In genomic region chr3:105489607-105490006, GRCm38 (mm10) we compare ENCODE assay signal across 9 mouse cellular contexts. TPM values are rescaled to one million over a fixed set of nuclear protein-coding genes. Genes with fewer than 3 reads are reported as not detected.
DNase-seq lines count a peak whose midpoint lies in the region; ATAC-seq and TF ChIP-seq lines count a peak whose summit lies in the region.
"Had no signal": no experiment of that assay in that cellular context is flagged by ENCODE, and none has a peak within 500 bp of the region (broad histone marks: within the 10 kb centered on the region; RNA-seq: fewer than 3 reads in every experiment).

No protein-coding gene starts in this region.

- peak; percentile 31 to 43 for DNase-seq in adrenal gland, adult 18-20 months (ENCODE audit: low spot score in 2 of 2)
- peak; percentile 76 to 86 for DNase-seq in layer of hippocampus, adult 2 months (ENCODE audit: low spot score in 2 of 2)

- H3K27me3 ChIP-seq in intestine, embryonic 15.5 days (replicated peaks): 0 out of 2 replicates have a peak, but pooled peaks cover 4% of the 10 kb centered on the region
- H3K27me3 ChIP-seq in intestine, postnatal 0 days (replicated peaks; ENCODE audit: control insufficient read depth, insufficient read depth, low read length): no peaks in the 10 kb centered on the region
- no peaks in the 10 kb centered on the region for H3K27me3 ChIP-seq in forebrain, embryonic 12.5 days
- no peaks in the 10 kb centered on the region for H3K27me3 ChIP-seq in neural tube, embryonic 13.5 days

- H3K36me3 ChIP-seq in intestine, embryonic 15.5 days: no peaks in the 10 kb centered on the region
- H3K36me3 ChIP-seq in intestine, postnatal 0 days (ENCODE audit: control insufficient read depth, insufficient read depth): no peaks in the 10 kb centered on the region
- H3K36me3 ChIP-seq in forebrain, embryonic 12.5 days (replicated peaks): no peaks in the 10 kb centered on the region
- H3K36me3 ChIP-seq in neural tube, embryonic 13.5 days: no peaks in the 10 kb centered on the region
- H3K36me3 ChIP-seq: limb, embryonic 15.5 days had no signal

- no peak overlapping the region for H3K4me2 ChIP-seq in intestine, embryonic 15.5 days (replicated peaks)
- H3K4me2 ChIP-seq in intestine, postnatal 0 days (replicated peaks; ENCODE audit: low read depth): no peak overlapping the region
- H3K4me2 ChIP-seq in forebrain, embryonic 12.5 days: no peak overlapping the region
- no peak overlapping the region for H3K4me2 ChIP-seq in neural tube, embryonic 13.5 days
- H3K4me2 ChIP-seq: limb, embryonic 15.5 days had no signal

- H3K9me3 ChIP-seq in intestine, embryonic 15.5 days: no peaks in the 10 kb centered on the region
- no peaks in the 10 kb centered on the region for H3K9me3 ChIP-seq in intestine, postnatal 0 days (ENCODE audit: control insufficient read depth)
- H3K9me3 ChIP-seq in forebrain, embryonic 12.5 days: no peaks in the 10 kb centered on the region
- H3K9me3 ChIP-seq in neural tube, embryonic 13.5 days: no peaks in the 10 kb centered on the region
- H3K9me3 ChIP-seq: limb, embryonic 15.5 days had no signal

- no peak overlapping the region for H3K27ac ChIP-seq in intestine, embryonic 15.5 days
- no peak overlapping the region for H3K27ac ChIP-seq in intestine, postnatal 0 days (ENCODE audit: low read depth, low read length)
- peak overlapping the region; percentile 25; the same call in 1 of the 2 replicates for H3K27ac ChIP-seq in forebrain, embryonic 12.5 days
- H3K27ac ChIP-seq in layer of hippocampus, adult 2 months: peak overlapping the region; percentile 87
- peak overlapping the region; percentile 71 for H3K27ac ChIP-seq in neural tube, embryonic 13.5 days (replicated peaks)
- H3K27ac ChIP-seq: limb, embryonic 15.5 days had no signal

- WGBS in intestine, embryonic 15.5 days: 18% methylated on average over 4 of the region's 4 CpGs
- 19% methylated on average over 4 of the region's 4 CpGs for WGBS in intestine, postnatal 0 days
- WGBS in forebrain, embryonic 12.5 days: 18% methylated on average over 4 of the region's 4 CpGs
- 15% methylated on average over 4 of the region's 4 CpGs for WGBS in neural tube, embryonic 13.5 days

- no peak for TF ChIP-seq CTCF in intestine, postnatal 0 days (IDR thresholded peaks at IDR 0.05; ENCODE audit: low read depth)
- TF ChIP-seq CTCF in layer of hippocampus, adult 2 months (conservative IDR thresholded peaks at IDR 0.05): no peak

- H3K9ac ChIP-seq in intestine, embryonic 15.5 days: no peak overlapping the region
- no peak overlapping the region for H3K9ac ChIP-seq in intestine, postnatal 0 days (ENCODE audit: low read depth, low read length)
- no peak overlapping the region for H3K9ac ChIP-seq in forebrain, embryonic 12.5 days
- no peak overlapping the region for H3K9ac ChIP-seq in neural tube, embryonic 13.5 days
- H3K9ac ChIP-seq: limb, embryonic 15.5 days had no signal

- peak; percentile 31; the same call in 1 of the 2 replicates for ATAC-seq in intestine, embryonic 15.5 days
- ATAC-seq in intestine, postnatal 0 days: no peak
- 0 out of 2 replicates have a peak, but pooled peaks have one; percentile 41 for ATAC-seq in forebrain, embryonic 12.5 days (ENCODE audit: low FRiP score)
- ATAC-seq in neural tube, embryonic 13.5 days (ENCODE audit: low read depth): peak; percentile 76
- no peak for ATAC-seq in megakaryocyte progenitor cell, adult 5-6 weeks (replicated peaks; ENCODE audit: poor library complexity)
- no peak for ATAC-seq in inflammation-experienced regulatory T-cells, adult 6 months

- 0 out of 2 replicates have a peak, but pooled peaks cover 3% of the 10 kb centered on the region for H3K4me1 ChIP-seq in intestine, embryonic 15.5 days (replicated peaks)
- no peaks in the 10 kb centered on the region for H3K4me1 ChIP-seq in intestine, postnatal 0 days (replicated peaks; ENCODE audit: control insufficient read depth, insufficient read depth, low read length)
- peaks cover 9% of the 10 kb centered on the region for H3K4me1 ChIP-seq in forebrain, embryonic 12.5 days
- H3K4me1 ChIP-seq in neural tube, embryonic 13.5 days (replicated peaks): peaks cover 26% of the 10 kb centered on the region
- H3K4me1 ChIP-seq: limb, embryonic 15.5 days had no signal

- H3K4me3 ChIP-seq in intestine, embryonic 15.5 days (replicated peaks): no peak overlapping the region
- no peak overlapping the region for H3K4me3 ChIP-seq in intestine, postnatal 0 days (ENCODE audit: low read depth, low read length)
- no peak overlapping the region for H3K4me3 ChIP-seq in forebrain, embryonic 12.5 days (replicated peaks)
- H3K4me3 ChIP-seq in layer of hippocampus, adult 2 months: no peak overlapping the region
- H3K4me3 ChIP-seq in neural tube, embryonic 13.5 days: no peak overlapping the region
- H3K4me3 ChIP-seq: limb, embryonic 15.5 days had no signal

RNA-seq across cellular contexts. Expression of gene Kcnd3, which starts 37.5 kb away (rescaled TPM):
- 4.3 and 4.5 TPM in 2 replicates for polyA plus RNA-seq in intestine, embryonic 15.5 days (2015; fragmentation: Nextera tagmentation; extraction: Ambion mirVana)
- 1.1 TPM in 2 replicates for polyA plus RNA-seq in intestine, postnatal 0 days (2015; fragmentation: Nextera tagmentation; extraction: Ambion mirVana)
- 1 to 10 TPM; 4.2 to 9.3 TPM for total RNA-seq in adrenal gland, adult 18-20 months (2021)
- polyA plus RNA-seq in forebrain, embryonic 12.5 days (2016; fragmentation: Nextera tagmentation; extraction: Ambion mirVana): 3.5 and 3.7 TPM in 2 replicates
- 10 to 100 TPM; 60.2 to 64.9 TPM for total RNA-seq in layer of hippocampus, adult 2 months (2021)
- 4.4 and 4.6 TPM in 2 replicates for polyA plus RNA-seq in neural tube, embryonic 13.5 days (2015; fragmentation: Nextera tagmentation; extraction: Ambion mirVana)
- total RNA-seq in megakaryocyte progenitor cell, adult 5-6 weeks (2015): 0.05 TPM in 1 of 2 replicates, not detected in the other
- total RNA-seq in megakaryocyte progenitor cell, adult 5-6 weeks (2017): not detected in 2 replicates
- polyA plus RNA-seq in inflammation-experienced regulatory T-cells, adult 6 months (2017; shearing (Covaris generic)): not detected

Comparison
In these comparisons a context has a peak if more than half of its experiments do, and no peak if none do; other contexts are left out.
1. ATAC-seq: peak in intestine, embryonic 15.5 days (single experiment), forebrain, embryonic 12.5 days (single experiment) and neural tube, embryonic 13.5 days (single experiment); none in intestine, postnatal 0 days (single experiment), megakaryocyte progenitor cell, adult 5-6 weeks (single experiment) and inflammation-experienced regulatory T-cells, adult 6 months (single experiment).
2. H3K27ac ChIP-seq: peak in forebrain, embryonic 12.5 days (single experiment), layer of hippocampus, adult 2 months (single experiment) and neural tube, embryonic 13.5 days (single experiment); none in intestine, embryonic 15.5 days (single experiment) and intestine, postnatal 0 days (single experiment).